Mouse (Mus musculus): ENCODE data around the gene Efna3. TPM values are rescaled to one million over a fixed set of nuclear protein-coding genes. Genes with fewer than 3 reads are reported as not detected.
A peak's percentile ranks its signal among the peaks of the same experiment; 100 is the strongest.

Efna3 gene
- polyA plus RNA-seq, 1 experiment from 2014 or later = 18.4 TPM

GRCm38 (mm10) chr3:89349869-89350501 is 27.2 kb upstream of the Efna3 start, which contains the start of gene Adam15:
TSS of gene Adam15 (minus strand) at chr3:89349996.
- Histone ChIP-seq H3K27ac (peak within 1 kb of the TSS; percentile 69), H3K4me1 (peaks cover 39% of the 10 kb centered on the region), H3K36me3 (peaks cover 17% of the 10 kb centered on the region), H3K4me3 (peak within 1 kb of the TSS; percentile 67), H3K9me3 (replicated peaks) (no peaks in the 10 kb centered on the region), H3K27me3 (ENCODE audit: low read depth, poor library complexity, severe bottlenecking) (peaks cover 65% of the 10 kb centered on the region)
- DNase-seq (ENCODE audit: low spot score) = peak; percentile 90
- 1% methylated on average over 59 of the region's 59 CpGs for WGBS

DNA sequence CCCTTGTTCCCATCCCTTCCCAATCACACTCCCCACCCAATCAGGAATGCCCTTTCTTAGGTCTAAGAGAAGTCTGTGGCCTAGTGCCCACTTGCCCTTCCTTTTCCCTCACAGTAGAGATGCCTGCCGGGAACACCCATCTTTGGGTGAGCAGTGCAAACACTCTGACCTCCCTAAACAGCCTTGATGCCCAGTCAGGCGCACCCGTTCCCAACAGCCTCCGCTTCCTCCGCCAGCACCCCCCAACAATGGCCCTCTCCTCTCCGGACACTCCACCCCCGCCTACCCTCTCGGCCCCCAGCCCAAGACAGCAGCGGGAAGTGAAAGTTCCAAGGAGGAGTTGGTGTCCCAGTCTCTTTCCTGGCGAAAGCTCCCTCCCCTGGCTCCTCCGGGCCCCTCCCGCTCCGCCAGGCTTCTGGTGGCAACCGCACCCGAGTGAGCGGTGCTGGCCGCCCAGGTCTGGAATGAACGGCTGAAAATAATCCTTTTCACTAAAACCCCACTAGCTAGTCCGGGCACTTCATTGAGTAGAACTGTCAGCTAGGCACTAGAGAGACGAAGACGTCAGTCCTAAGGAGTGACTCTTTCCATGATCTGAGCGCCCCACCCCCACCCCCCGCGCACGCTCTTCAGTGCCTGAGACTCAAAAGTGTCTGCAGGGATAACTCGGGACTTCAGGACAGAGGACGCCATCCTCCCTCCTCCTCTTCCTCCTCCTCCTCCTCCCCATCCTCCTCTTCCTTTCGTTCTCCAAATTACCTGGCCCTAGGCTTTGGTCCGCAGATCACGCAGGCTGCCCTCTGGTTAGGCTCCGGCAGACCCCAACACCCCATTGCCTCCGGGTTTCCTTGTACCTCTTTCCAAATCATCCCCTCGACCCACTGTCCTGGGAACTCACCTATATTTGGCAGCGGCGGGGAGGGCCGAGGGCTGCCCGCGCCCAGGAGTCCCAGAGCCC is 26.4 kb upstream of the Efna3 start:
- H3K27ac ChIP-seq = peak overlapping the region; percentile 69

DNA sequence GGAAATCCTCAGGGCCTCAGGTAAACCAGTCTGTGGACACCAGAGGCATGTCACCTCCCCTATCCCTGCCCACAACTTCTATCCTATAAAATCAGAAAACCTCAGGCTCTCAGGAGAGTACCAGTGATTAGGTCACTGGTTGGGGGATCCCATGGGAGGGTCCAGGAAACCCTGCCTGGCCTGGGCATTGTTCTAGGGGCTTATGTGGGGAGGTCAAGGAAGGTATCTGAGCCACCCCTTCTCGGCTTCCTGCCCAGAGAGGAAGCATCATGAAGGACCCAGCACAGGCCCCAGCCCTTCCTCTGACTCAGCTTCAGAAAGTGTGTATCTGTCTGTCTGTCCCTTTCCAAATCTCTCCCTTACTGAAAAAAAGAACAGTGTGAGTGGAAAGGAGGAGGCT is 25.2 kb upstream of the Efna3 start:
- H3K27ac ChIP-seq = 0 out of 2 replicates have a peak overlapping the region, but pooled peaks have one; percentile 25
- 50% methylated on average over 1 of the region's 1 CpGs for WGBS

More for the DNA sequence above, 26.4 kb upstream of the Efna3 start:
- H3K9me3 ChIP-seq (replicated peaks) = no peaks in the 10 kb centered on the region
- DNase-seq (ENCODE audit: low spot score) = peak; percentile 51
- peaks cover 65% of the 10 kb centered on the region for H3K27me3 ChIP-seq (ENCODE audit: low read depth, poor library complexity, severe bottlenecking)
- peaks cover 25% of the 10 kb centered on the region for H3K36me3 ChIP-seq
- peaks cover 36% of the 10 kb centered on the region for H3K4me1 ChIP-seq
- peak overlapping the region; percentile 67 for H3K4me3 ChIP-seq
- 1% methylated on average over 38 of the region's 38 CpGs for WGBS

DNA sequence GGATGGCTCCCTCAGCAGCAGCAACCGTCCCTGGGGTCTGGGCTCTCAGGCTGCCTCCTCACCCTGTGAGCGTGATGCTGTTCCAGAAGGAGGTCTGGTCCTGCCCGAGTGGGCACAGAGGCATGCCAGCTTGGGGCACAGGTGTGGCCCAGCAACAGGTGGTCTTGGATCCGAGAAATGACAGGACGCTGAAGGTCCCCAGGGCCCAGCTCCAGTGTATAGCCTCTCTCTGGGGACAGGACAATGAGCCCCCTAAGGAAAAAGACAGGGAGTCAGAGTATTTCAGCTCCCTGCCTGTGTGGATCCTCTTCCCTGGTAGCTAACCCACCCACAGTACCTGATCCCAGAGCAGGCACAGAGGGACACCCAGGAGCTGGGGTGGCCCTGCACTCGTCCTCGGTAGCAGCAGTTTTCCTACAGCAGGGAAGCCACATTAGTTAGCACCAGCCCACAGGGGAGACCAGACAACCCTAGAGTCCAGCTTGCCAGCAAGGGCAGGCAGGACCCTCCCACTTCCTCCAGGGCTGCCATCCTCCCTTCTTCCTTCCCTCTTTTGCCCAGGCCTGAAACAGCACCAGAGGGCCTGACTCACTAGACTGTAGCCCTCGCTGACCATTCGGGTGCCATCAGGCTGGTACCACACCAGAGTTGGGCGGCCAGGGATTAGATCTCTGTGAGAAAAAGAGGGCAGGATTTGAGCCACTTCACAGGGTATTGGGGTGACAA is 24.2 kb upstream of the Efna3 start:
- Histone ChIP-seq H3K4me1 (peaks cover 36% of the 10 kb centered on the region), H3K27me3 (ENCODE audit: low read depth, poor library complexity, severe bottlenecking) (peaks cover 53% of the 10 kb centered on the region), H3K27ac (no peak overlapping the region), H3K4me3 (no peak overlapping the region), H3K36me3 (peaks cover 42% of the 10 kb centered on the region), H3K9me3 (replicated peaks) (no peaks in the 10 kb centered on the region)
- DNase-seq (ENCODE audit: low spot score) = no peak
- 83% methylated on average over 10 of the region's 10 CpGs for WGBS

More for the DNA sequence above, 25.2 kb upstream of the Efna3 start:
- no peaks in the 10 kb centered on the region for H3K9me3 ChIP-seq (replicated peaks)
- peaks cover 36% of the 10 kb centered on the region for H3K4me1 ChIP-seq
- H3K4me3 ChIP-seq = peak overlapping the region; percentile 67; the same call in 1 of the 2 replicates
- peaks cover 38% of the 10 kb centered on the region for H3K36me3 ChIP-seq
- H3K27me3 ChIP-seq (ENCODE audit: low read depth, poor library complexity, severe bottlenecking) = peaks cover 62% of the 10 kb centered on the region
- no peak for DNase-seq (ENCODE audit: low spot score)

- 85% methylated on average over 7 of the region's 7 CpGs for WGBS
- no peaks in the 10 kb centered on the region for H3K9me3 ChIP-seq (replicated peaks)
- DNase-seq (ENCODE audit: low spot score) = no peak
- peaks cover 50% of the 10 kb centered on the region for H3K36me3 ChIP-seq
- peaks cover 34% of the 10 kb centered on the region for H3K4me1 ChIP-seq
- H3K27ac ChIP-seq = no peak overlapping the region
- peaks cover 18% of the 10 kb centered on the region for H3K27me3 ChIP-seq (ENCODE audit: low read depth, poor library complexity, severe bottlenecking)
- H3K4me3 ChIP-seq = no peak overlapping the region
Measured at GRCm38 (mm10) chr3:89343279-89343678, 20.5 kb upstream of the Efna3 start.

- Histone ChIP-seq H3K36me3 (peaks cover 50% of the 10 kb centered on the region), H3K27ac (no peak overlapping the region)
- 94% methylated on average over 4 of the region's 4 CpGs for WGBS
Measured at GRCm38 (mm10) chr3:89341794-89342193, 19.0 kb upstream of the Efna3 start.

DNA sequence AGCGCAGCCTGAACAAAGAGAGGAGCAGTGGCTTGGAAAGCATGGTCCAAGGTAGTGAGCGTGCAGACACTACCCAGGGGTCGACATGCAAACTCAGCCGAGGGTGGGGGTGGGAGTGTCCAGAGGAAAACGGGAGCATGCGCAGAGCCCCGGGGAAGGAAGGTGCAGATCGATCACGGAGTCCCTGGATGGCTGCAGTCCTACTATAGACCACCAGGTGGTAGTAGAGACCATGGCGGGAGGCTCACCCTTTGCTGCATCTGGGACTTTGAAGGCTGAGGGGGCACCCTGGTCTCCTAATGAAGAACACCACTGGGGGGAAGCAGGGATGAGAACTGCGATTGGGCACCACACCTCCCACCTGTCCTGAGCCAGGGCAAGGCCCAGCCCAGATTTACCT is 17.7 kb upstream of the Efna3 start:
- Histone ChIP-seq H3K27ac (peak overlapping the region; percentile 95), H3K27me3 (ENCODE audit: low read depth, poor library complexity, severe bottlenecking) (no peaks in the 10 kb centered on the region), H3K4me3 (peak overlapping the region; percentile 74), H3K36me3 (peaks cover 43% of the 10 kb centered on the region), H3K4me1 (peaks cover 47% of the 10 kb centered on the region), H3K9me3 (replicated peaks) (no peaks in the 10 kb centered on the region)
- peak; percentile 93 for DNase-seq (ENCODE audit: low spot score)
- 4% methylated on average over 11 of the region's 11 CpGs for WGBS

More at GRCm38 (mm10) chr3:89341794-89342193, 19.0 kb upstream of the Efna3 start:
- Histone ChIP-seq H3K4me1 (peaks cover 36% of the 10 kb centered on the region), H3K9me3 (replicated peaks) (no peaks in the 10 kb centered on the region), H3K27me3 (ENCODE audit: low read depth, poor library complexity, severe bottlenecking) (peaks cover 3% of the 10 kb centered on the region), H3K4me3 (no peak overlapping the region)
- no peak for DNase-seq (ENCODE audit: low spot score)

DNA sequence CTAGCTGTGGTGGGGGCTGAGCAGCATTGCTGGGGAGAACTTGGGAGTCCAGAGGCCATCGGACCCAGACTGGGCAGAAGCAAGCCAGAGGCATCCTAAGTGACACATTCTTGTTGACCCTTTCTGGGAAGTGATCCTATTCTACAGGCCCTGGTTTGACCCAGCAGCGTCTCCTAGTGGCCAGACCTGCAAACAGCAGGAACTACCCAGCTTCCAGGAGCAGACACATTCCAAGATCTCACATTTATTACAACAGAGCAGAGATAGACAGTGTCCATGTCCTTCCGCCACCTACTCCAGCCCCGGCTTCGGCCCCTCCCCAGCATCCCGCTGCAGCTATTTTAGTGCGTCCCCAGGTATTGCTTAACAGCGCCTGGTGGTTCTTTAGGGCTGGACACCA is 16.7 kb upstream of the Efna3 start:
- H3K36me3 ChIP-seq = peaks cover 43% of the 10 kb centered on the region
- peak overlapping the region; percentile 95 for H3K27ac ChIP-seq
- peak; percentile 88 for DNase-seq (ENCODE audit: low spot score)
- peaks cover 56% of the 10 kb centered on the region for H3K4me1 ChIP-seq
- WGBS = 20% methylated on average over 8 of the region's 8 CpGs
- H3K27me3 ChIP-seq (ENCODE audit: low read depth, poor library complexity, severe bottlenecking) = no peaks in the 10 kb centered on the region
- H3K9me3 ChIP-seq (replicated peaks) = no peaks in the 10 kb centered on the region
- H3K4me3 ChIP-seq = peak overlapping the region; percentile 74

DNA sequence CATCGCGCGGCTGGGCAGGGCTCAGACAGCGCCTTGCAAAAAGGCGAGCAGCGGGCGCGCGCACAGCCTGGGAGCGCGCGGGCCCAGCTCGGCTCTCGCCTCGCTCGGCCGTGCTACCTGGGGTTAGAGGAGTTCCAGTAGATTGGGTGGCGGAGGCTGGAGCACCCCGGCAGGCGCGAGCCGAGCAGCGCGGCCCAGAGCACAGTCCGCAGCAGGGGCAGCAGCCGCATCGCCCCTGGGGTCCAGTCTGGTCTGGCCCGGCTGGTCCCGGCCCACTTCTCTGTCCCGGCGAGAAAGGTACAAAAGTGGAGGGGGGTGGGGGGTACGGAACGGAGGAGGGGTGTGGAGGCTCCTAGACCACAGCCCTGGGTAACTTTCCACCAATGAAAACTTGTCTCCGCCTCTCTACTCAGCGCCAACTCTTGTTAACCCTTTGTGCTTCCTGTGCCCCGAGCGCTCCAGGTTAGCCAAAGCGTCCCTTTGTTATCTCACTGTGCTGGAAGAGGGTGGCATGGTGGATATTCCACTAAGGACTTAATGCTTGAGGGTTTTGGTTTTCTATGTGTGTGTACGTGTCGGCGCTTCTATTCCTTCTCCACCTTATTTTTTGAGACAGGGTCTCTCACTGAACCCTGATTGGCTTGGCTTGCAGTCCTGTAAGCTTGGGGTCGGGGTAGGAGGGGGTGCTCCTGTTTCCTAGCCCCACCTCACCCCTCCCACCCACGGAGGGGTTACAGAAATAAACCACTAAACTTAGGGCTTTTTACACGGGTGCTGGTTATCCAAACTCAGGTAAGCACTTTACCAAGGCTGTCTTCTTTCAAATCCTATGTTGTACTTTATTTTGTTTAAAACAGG is 15.2 kb upstream of the Efna3 start, which contains the start of gene Efna4:
Efna4 (minus strand) TSS at position 308 of the 858 bp plus-strand sequence.
- DNase-seq (ENCODE audit: low spot score) = peak; percentile 86
- H3K4me3 ChIP-seq = peak within 1 kb of the TSS; percentile 74
- H3K9me3 ChIP-seq (replicated peaks) = no peaks in the 10 kb centered on the region
- WGBS = under 1% methylated on average over 44 of the region's 44 CpGs
- H3K36me3 ChIP-seq = peaks cover 43% of the 10 kb centered on the region
- peak within 1 kb of the TSS; percentile 95 for H3K27ac ChIP-seq
- peaks cover 68% of the 10 kb centered on the region for H3K4me1 ChIP-seq
- H3K27me3 ChIP-seq (ENCODE audit: low read depth, poor library complexity, severe bottlenecking) = no peaks in the 10 kb centered on the region

DNA sequence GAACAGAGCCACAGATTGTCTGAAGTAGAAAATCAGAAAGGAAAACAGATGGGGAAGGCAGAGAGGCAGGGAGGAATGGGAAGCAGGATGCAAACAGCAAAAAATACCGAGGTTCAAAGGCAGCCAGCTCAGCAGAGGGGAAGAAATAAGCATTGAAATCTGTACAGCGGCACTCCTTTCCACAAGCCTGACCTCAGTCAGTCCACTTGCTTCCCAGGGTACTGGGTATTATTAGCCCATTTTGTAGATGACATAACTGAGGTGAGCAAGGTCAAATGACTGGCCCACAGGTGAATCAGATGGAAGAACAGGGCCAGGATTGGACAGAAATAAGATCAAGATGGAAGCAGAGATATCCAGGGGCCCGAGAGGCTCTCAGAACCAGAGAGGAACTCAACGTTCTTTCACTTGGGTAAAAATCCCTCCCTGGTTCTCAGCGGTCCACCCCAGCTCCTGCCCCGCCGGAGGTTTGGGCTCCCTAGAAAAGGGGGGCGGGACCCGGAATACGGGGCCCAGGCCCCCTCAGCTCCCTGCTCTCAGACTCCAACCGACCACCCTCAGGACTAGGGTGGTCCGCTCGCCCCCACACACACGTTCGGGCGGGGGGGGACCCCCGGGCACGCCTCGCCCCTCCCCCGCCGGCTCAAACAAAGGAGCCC is 14.4 kb upstream of the Efna3 start:
- Histone ChIP-seq H3K27ac (peak overlapping the region; percentile 95), H3K36me3 (peaks cover 46% of the 10 kb centered on the region), H3K9me3 (replicated peaks) (no peaks in the 10 kb centered on the region), H3K27me3 (ENCODE audit: low read depth, poor library complexity, severe bottlenecking) (no peaks in the 10 kb centered on the region), H3K4me1 (peaks cover 76% of the 10 kb centered on the region), H3K4me3 (peak overlapping the region; percentile 74)
- DNase-seq (ENCODE audit: low spot score) = no peak
- under 1% methylated on average over 21 of the region's 21 CpGs for WGBS

DNA sequence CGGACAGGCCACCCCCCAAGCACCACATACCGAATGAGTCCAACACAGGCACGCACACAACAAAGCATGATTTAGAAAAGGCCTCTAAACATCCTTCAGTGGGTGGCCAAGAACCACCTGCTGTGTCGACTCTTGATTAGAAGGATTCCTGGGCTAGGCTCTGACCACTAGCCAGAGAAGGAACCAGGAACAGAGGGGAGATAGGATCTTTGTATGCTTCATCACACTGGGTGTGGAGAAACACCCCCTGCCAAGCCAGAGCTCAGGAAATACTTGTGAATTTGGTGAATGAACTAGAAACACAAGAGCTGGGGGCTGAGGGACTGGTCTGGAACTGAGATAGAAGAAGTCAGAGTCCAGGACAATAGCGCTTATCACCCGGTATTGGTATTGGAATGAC is 13.8 kb upstream of the Efna3 start:
- Histone ChIP-seq H3K27me3 (ENCODE audit: low read depth, poor library complexity, severe bottlenecking) (no peaks in the 10 kb centered on the region), H3K4me3 (peak overlapping the region; percentile 74), H3K36me3 (peaks cover 40% of the 10 kb centered on the region), H3K9me3 (replicated peaks) (no peaks in the 10 kb centered on the region), H3K27ac (peak overlapping the region; percentile 95), H3K4me1 (peaks cover 82% of the 10 kb centered on the region)
- DNase-seq (ENCODE audit: low spot score) = peak; percentile 31
- WGBS = 26% methylated on average over 6 of the region's 6 CpGs
